Mouse (Mus musculus): ENCODE measurements at regions not wholly inside any gene's neighbourhood (a gene's known extent, or its start where the extent isn't known, plus 50 kb on each side); places are given as distances from the start of the nearest gene placed in this dataset.
"Not testable (repeated sequence)": the region's sequence is repeated elsewhere in the genome, so short reads cannot be mapped to it uniquely, and the experiment has no call there.

- H3K4me1 ChIP-seq (ENCODE audit: control insufficient read depth in 2 of 2, insufficient read depth in 2 of 2, low read length in 2 of 2, poor library complexity in 1 of 2); H3K36me3 ChIP-seq (ENCODE audit: control insufficient read depth, insufficient read depth, low read length, poor library complexity, severe bottlenecking); H3K27ac ChIP-seq (ENCODE audit: insufficient read depth, low read depth, low read length, poor library complexity, severe bottlenecking); in situ Hi-C loops (cut with MboI; ENCODE audit: low sequenced_read_pairs in 2 of 2, unreplicated experiment in 2 of 2); H3K9me3 ChIP-seq (ENCODE audit: control insufficient read depth, insufficient read depth, low read depth, low read length); H3K9ac ChIP-seq (ENCODE audit: insufficient read depth, low read depth, low read length, poor library complexity, severe bottlenecking); H3K4me3 ChIP-seq (ENCODE audit: insufficient read depth in 1 of 2, low read depth in 1 of 2, low read length in 2 of 2, poor library complexity in 1 of 2, severe bottlenecking in 1 of 2); DNase-seq (ENCODE audit: low read depth, low spot score): not testable (repeated sequence)
Measured at GRCm38 (mm10) chr5:3244067-3244466, 97.2 kb upstream of the Cdk6 start.

GRCm38 (mm10) chr5:3247333-3247732 lies 94.0 kb upstream of the Cdk6 start:
- TF ChIP-seq CHD2 (IDR thresholded peaks at IDR 0.05; ENCODE audit: low read depth, low read length): no peak
- no peak for TF ChIP-seq ZNF384 (IDR thresholded peaks at IDR 0.05; ENCODE audit: low read depth, low read length)
- TF ChIP-seq ZC3H11A (IDR thresholded peaks at IDR 0.05; ENCODE audit: borderline replicate concordance, low read depth, low read length): no peak
- TF ChIP-seq MAFK (IDR thresholded peaks at IDR 0.05; ENCODE audit: insufficient read depth, low read depth, low read length): no peak
- TF ChIP-seq HCFC1 (IDR thresholded peaks at IDR 0.05; ENCODE audit: borderline replicate concordance, insufficient read depth, low read length): no peak
- Histone ChIP-seq H3K9ac (ENCODE audit: insufficient read depth, low read depth, low read length, poor library complexity, severe bottlenecking) (no peak overlapping the region), H3K4me3 (ENCODE audit: insufficient read depth in 1 of 2, low read depth in 1 of 2, low read length in 2 of 2, poor library complexity in 1 of 2, severe bottlenecking in 1 of 2) (no peak overlapping the region), H3K27ac (ENCODE audit: insufficient read depth, low read depth, low read length, poor library complexity, severe bottlenecking) (no peak overlapping the region), H3K9me3 (ENCODE audit: control insufficient read depth, insufficient read depth, low read depth, low read length) (no peaks in the 10 kb centered on the region), H3K4me1 (ENCODE audit: control insufficient read depth in 2 of 2, insufficient read depth in 2 of 2, low read length in 2 of 2, poor library complexity in 1 of 2) (no peaks in the 10 kb centered on the region), H3K36me3 (ENCODE audit: control insufficient read depth, insufficient read depth, low read length, poor library complexity, severe bottlenecking) (no peaks in the 10 kb centered on the region)
- DNase-seq (ENCODE audit: low read depth, low spot score): no peak
- in situ Hi-C loops (cut with MboI; ENCODE audit: low sequenced_read_pairs in 2 of 2, unreplicated experiment in 2 of 2): no loop called here

- no peak overlapping the region for H3K4me3 ChIP-seq (ENCODE audit: insufficient read depth in 1 of 2, low read depth in 1 of 2, low read length in 2 of 2, poor library complexity in 1 of 2, severe bottlenecking in 1 of 2)
- in situ Hi-C loops (cut with MboI; ENCODE audit: low sequenced_read_pairs in 2 of 2, unreplicated experiment in 2 of 2): no loop called here
- H3K9ac ChIP-seq (ENCODE audit: insufficient read depth, low read depth, low read length, poor library complexity, severe bottlenecking): no peak overlapping the region
- TF ChIP-seq ZNF384 (IDR thresholded peaks at IDR 0.05; ENCODE audit: low read depth, low read length) (no peak), HCFC1 (IDR thresholded peaks at IDR 0.05; ENCODE audit: borderline replicate concordance, insufficient read depth, low read length) (no peak), ZC3H11A (IDR thresholded peaks at IDR 0.05; ENCODE audit: borderline replicate concordance, low read depth, low read length) (no peak), MAFK (IDR thresholded peaks at IDR 0.05; ENCODE audit: insufficient read depth, low read depth, low read length) (no peak), CHD2 (IDR thresholded peaks at IDR 0.05; ENCODE audit: low read depth, low read length) (no peak)
- no peak overlapping the region for H3K27ac ChIP-seq (ENCODE audit: insufficient read depth, low read depth, low read length, poor library complexity, severe bottlenecking)
- no peaks in the 10 kb centered on the region for H3K9me3 ChIP-seq (ENCODE audit: control insufficient read depth, insufficient read depth, low read depth, low read length)
- no peaks in the 10 kb centered on the region for H3K36me3 ChIP-seq (ENCODE audit: control insufficient read depth, insufficient read depth, low read length, poor library complexity, severe bottlenecking)
- no peak for DNase-seq (ENCODE audit: low read depth, low spot score)
- H3K4me1 ChIP-seq (ENCODE audit: control insufficient read depth in 2 of 2, insufficient read depth in 2 of 2, low read length in 2 of 2, poor library complexity in 1 of 2): no peaks in the 10 kb centered on the region
Measured at GRCm38 (mm10) chr5:3250273-3250672, 91.0 kb upstream of the Cdk6 start.

- H3K4me1 ChIP-seq (ENCODE audit: control insufficient read depth in 2 of 2, insufficient read depth in 2 of 2, low read length in 2 of 2, poor library complexity in 1 of 2): no peaks in the 10 kb centered on the region
- no peak overlapping the region for H3K27ac ChIP-seq (ENCODE audit: insufficient read depth, low read depth, low read length, poor library complexity, severe bottlenecking)
- no peak for TF ChIP-seq ZNF384 (IDR thresholded peaks at IDR 0.05; ENCODE audit: low read depth, low read length)
- no peak for TF ChIP-seq ZC3H11A (IDR thresholded peaks at IDR 0.05; ENCODE audit: borderline replicate concordance, low read depth, low read length)
- TF ChIP-seq MAFK (IDR thresholded peaks at IDR 0.05; ENCODE audit: insufficient read depth, low read depth, low read length): no peak
- no peak for TF ChIP-seq HCFC1 (IDR thresholded peaks at IDR 0.05; ENCODE audit: borderline replicate concordance, insufficient read depth, low read length)
- no peak for TF ChIP-seq CHD2 (IDR thresholded peaks at IDR 0.05; ENCODE audit: low read depth, low read length)
- H3K9me3 ChIP-seq (ENCODE audit: control insufficient read depth, insufficient read depth, low read depth, low read length): no peaks in the 10 kb centered on the region
- no peak overlapping the region for H3K9ac ChIP-seq (ENCODE audit: insufficient read depth, low read depth, low read length, poor library complexity, severe bottlenecking)
- no peak for DNase-seq (ENCODE audit: low read depth, low spot score)
- H3K36me3 ChIP-seq (ENCODE audit: control insufficient read depth, insufficient read depth, low read length, poor library complexity, severe bottlenecking): no peaks in the 10 kb centered on the region
- H3K4me3 ChIP-seq (ENCODE audit: insufficient read depth in 1 of 2, low read depth in 1 of 2, low read length in 2 of 2, poor library complexity in 1 of 2, severe bottlenecking in 1 of 2): no peak overlapping the region
- in situ Hi-C loops (cut with MboI; ENCODE audit: low sequenced_read_pairs in 2 of 2, unreplicated experiment in 2 of 2): no loop called here
Measured at GRCm38 (mm10) chr5:3260289-3260688, 81.0 kb upstream of the Cdk6 start.

GRCm38 (mm10) chr5:3264988-3265738 lies 76.1 kb upstream of the Cdk6 start:
- H3K9ac ChIP-seq (ENCODE audit: insufficient read depth, low read depth, low read length, poor library complexity, severe bottlenecking); DNase-seq (ENCODE audit: low read depth, low spot score); in situ Hi-C loops (cut with MboI; ENCODE audit: low sequenced_read_pairs in 2 of 2, unreplicated experiment in 2 of 2); H3K4me3 ChIP-seq (ENCODE audit: insufficient read depth in 1 of 2, low read depth in 1 of 2, low read length in 2 of 2, poor library complexity in 1 of 2, severe bottlenecking in 1 of 2); H3K27ac ChIP-seq (ENCODE audit: insufficient read depth, low read depth, low read length, poor library complexity, severe bottlenecking); H3K4me1 ChIP-seq (ENCODE audit: control insufficient read depth in 2 of 2, insufficient read depth in 2 of 2, low read length in 2 of 2, poor library complexity in 1 of 2); H3K36me3 ChIP-seq (ENCODE audit: control insufficient read depth, insufficient read depth, low read length, poor library complexity, severe bottlenecking); H3K9me3 ChIP-seq (ENCODE audit: control insufficient read depth, insufficient read depth, low read depth, low read length): not testable (repeated sequence)
